Mouse (Mus musculus) hindbrain, embryonic 11.5 days (tissue): ENCODE measurements around the gene Rrp12. TPM values are rescaled to one million over a fixed set of nuclear protein-coding genes. Genes with fewer than 3 reads are reported as not detected.

ENCODE experiments used
- ATAC-seq: fragments of 200-750 bp; cut with Nextera tagmentation; 2 replicates; pipeline ENCODE4 v1.8.0; 2017; ENCODE audit warnings: mild to moderate bottlenecking, moderate TSS enrichment, moderate library complexity; ENCODE audit not compliant: low FRiP score
- DNase-seq: peaks from one replicate; pipeline ENCODE4 v3.0.0-alpha.2; 2015; ENCODE audit warnings: low spot score
- H3K27ac ChIP-seq: fragments of 300-500 bp; sonication (generic); 2 replicates; pipeline ENCODE4 v1.5.1; 2014; ENCODE audit warnings: mild to moderate bottlenecking, low read depth, low read length
- H3K27me3 ChIP-seq: fragments of 300-500 bp; sonication (generic); 2 replicates; pipeline ENCODE4 v1.6.1; 2014; ENCODE audit warnings: mild to moderate bottlenecking, low read length, moderate library complexity, mixed read lengths; ENCODE audit not compliant: control insufficient read depth, insufficient read depth
- H3K36me3 ChIP-seq: fragments of 300-500 bp; sonication (generic); 2 replicates; pipeline ENCODE4 v1.6.1; 2014; ENCODE audit warnings: mild to moderate bottlenecking, low read length, moderate library complexity, mixed read lengths; ENCODE audit not compliant: control insufficient read depth, insufficient read depth
- H3K4me1 ChIP-seq: fragments of 300-500 bp; sonication (generic); replicated peaks from 2 replicates; pipeline ENCODE4 v1.6.1; 2014; ENCODE audit warnings: low read length, mixed read lengths; ENCODE audit not compliant: control insufficient read depth, insufficient read depth
- H3K4me2 ChIP-seq: fragments of 300-500 bp; sonication (generic); replicated peaks from 2 replicates; pipeline ENCODE4 v1.6.1; 2014; ENCODE audit warnings: mild to moderate bottlenecking, low read depth, low read length
- H3K4me3 ChIP-seq: fragments of 300-500 bp; sonication (generic); 2 replicates; pipeline ENCODE4 v1.5.1; 2014; ENCODE audit warnings: low read depth, low read length
- H3K9ac ChIP-seq: fragments of 300-500 bp; sonication (generic); 2 replicates; pipeline ENCODE4 v1.6.1; 2014; ENCODE audit warnings: low read depth, low read length
- H3K9me3 ChIP-seq: fragments of 300-500 bp; sonication (generic); 2 replicates; pipeline ENCODE4 v1.6.1; 2016; ENCODE audit warnings: low read length; ENCODE audit not compliant: control insufficient read depth
- WGBS: fragments of 180-500 bp; shearing (Covaris S2); extraction: QIAGEN DNeasy Blood & Tissue Kit; methylation state at CpG from one replicate; pipeline ENCODE4 v1.1.7; 2014; 5-methylcytosine and 5-hydroxymethylcytosine counted together
- polyA plus RNA-seq: library from polyadenylated mRNA; unstranded; fragments of >200 nt; fragmentation: Nextera tagmentation; extraction: Ambion mirVana; gene quantifications from 2 replicates; pipeline ENCODE4 v1.2.1, GENCODE M21; 2014

Gene Rrp12
- polyA plus RNA-seq, 1 experiment from 2014 or later: 11.5 TPM

GRCm38 (mm10) chr19:41816410-41816809, 79.6 kb downstream of the Rrp12 start:
- 72% methylated on average over 5 of the region's 5 CpGs for whole genome bisulfite sequencing
- H3K9ac ChIP-seq: no peak overlapping the region
- no peak for ATAC-seq
- H3K4me2 ChIP-seq: no peak overlapping the region
- no peak overlapping the region for H3K4me3 ChIP-seq
- no peaks in the 10 kb centered on the region for H3K9me3 ChIP-seq
- no peaks in the 10 kb centered on the region for H3K4me1 ChIP-seq
- no peak overlapping the region for H3K27ac ChIP-seq
- no peaks in the 10 kb centered on the region for H3K36me3 ChIP-seq
- DNase-seq: no peak
- no peaks in the 10 kb centered on the region for H3K27me3 ChIP-seq

GRCm38 (mm10) chr19:41813374-41813773, 82.6 kb downstream of the Rrp12 start:
- Histone ChIP-seq H3K27me3 (no peaks in the 10 kb centered on the region), H3K4me1 (no peaks in the 10 kb centered on the region), H3K9me3 (no peaks in the 10 kb centered on the region), H3K27ac (no peak overlapping the region), H3K4me2 (no peak overlapping the region), H3K9ac (no peak overlapping the region), H3K36me3 (no peaks in the 10 kb centered on the region), H3K4me3 (no peak overlapping the region)
- ATAC-seq (no peak), DNase-seq (no peak)
- WGBS: 89% methylated on average over 4 of the region's 4 CpGs

Other genes starting within 250 kb of the Rrp12 start
- gene Slit1, start 152.5 kb downstream of the Rrp12 start, polyA plus RNA-seq: 13.8 and 22.8 TPM in 2 replicates
- 31.5 and 33.3 TPM in 2 replicates for gene Arhgap19, start 94.1 kb downstream of the Rrp12 start, polyA plus RNA-seq
- gene Frat1, start 66.2 kb downstream of the Rrp12 start, polyA plus RNA-seq: 11.2 and 14.4 TPM in 2 replicates
- 5.0 and 6.8 TPM in 2 replicates for gene Frat2, start 48.0 kb downstream of the Rrp12 start, polyA plus RNA-seq
- 767 and 789 TPM in 2 replicates for gene Pgam1, start 15.8 kb upstream of the Rrp12 start, polyA plus RNA-seq
- gene Exosc1, start 37.2 kb upstream of the Rrp12 start, polyA plus RNA-seq: 77.2 and 83.2 TPM in 2 replicates
- 59.0 and 59.1 TPM in 2 replicates for gene Zdhhc16, start 37.3 kb upstream of the Rrp12 start, polyA plus RNA-seq
- 32.5 and 32.6 TPM in 2 replicates for gene Mms19, start 85.0 kb upstream of the Rrp12 start, polyA plus RNA-seq
- gene Ubtd1, start 85.6 kb upstream of the Rrp12 start, polyA plus RNA-seq: 6.5 and 7.7 TPM in 2 replicates
- not detected in 2 replicates for gene Ankrd2, start 139.8 kb upstream of the Rrp12 start, polyA plus RNA-seq
- 0.67 and 1.1 TPM in 2 replicates for gene Hoga1, start 149.4 kb upstream of the Rrp12 start, polyA plus RNA-seq
- gene 4933411K16Rik, start 156.1 kb upstream of the Rrp12 start, polyA plus RNA-seq: 0.11 TPM in 1 of 2 replicates, not detected in the other
- 75.1 and 76.1 TPM in 2 replicates for gene Morn4, start 190.2 kb upstream of the Rrp12 start, polyA plus RNA-seq
- gene Pi4k2a, start 194.3 kb upstream of the Rrp12 start, polyA plus RNA-seq: 20.9 and 23.6 TPM in 2 replicates
- 11.0 and 14.1 TPM in 2 replicates for gene Avpi1, start 232.9 kb upstream of the Rrp12 start, polyA plus RNA-seq